Mouse (Mus musculus) lung, adult 2 months (tissue): Measurements from ENCODE around the gene Mybpc2.
A peak's percentile ranks its signal among the peaks of the same experiment; 100 is the strongest.

Experiments
- CTCF ChIP-seq: fragments of 200-500 bp; IDR thresholded peaks from 2 replicates; pipeline ENCODE4 v1.5.1; 2011; ENCODE audit warnings: mild to moderate bottlenecking, low read length, control low read depth; ENCODE audit not compliant: insufficient read depth
- POLR2A ChIP-seq: fragments of 200-500 bp; IDR thresholded peaks from 2 replicates; pipeline ENCODE4 v1.6.1; 2011; ENCODE audit warnings: low read depth, mild to moderate bottlenecking, control low read depth, low read length, borderline replicate concordance; ENCODE audit errors: extremely low read depth

- TF ChIP-seq CTCF (peak; percentile 88), POLR2A (no peak)
These were observed 36.3 kb upstream of the Mybpc2 start for GRCm38 (mm10) chr7:44560435-44561400.
